Mouse (Mus musculus): ENCODE results near the gene Nup98.

- TF ChIP-seq POLR2A (IDR thresholded peaks at IDR 0.05; ENCODE audit: borderline replicate concordance, extremely low read depth, low read depth, low read length) (no peak), CTCF (IDR thresholded peaks at IDR 0.05; ENCODE audit: insufficient read depth, low read length) (no peak)
Observed at GRCm38 (mm10) chr7:102082816-102083215, 127.2 kb downstream of the Nup98 start, which contains the start of gene Trpc2.
